In genomic region chr2:26296606-26297195, GRCm38 (mm10) we compare ENCODE assay signal across 8 mouse cellular contexts. TPM values are rescaled to one million over a fixed set of nuclear protein-coding genes. Genes with fewer than 3 reads are reported as not detected.
DNase-seq lines count a peak whose midpoint lies in the region; ATAC-seq lines count a peak whose summit lies in the region.

No protein-coding gene starts in this region.

- 75% methylated on average over 6 of the region's 6 CpGs for WGBS in forebrain, embryonic 10.5 days
- 59% methylated on average over 6 of the region's 6 CpGs for WGBS in forebrain, embryonic 11.5 days
- 58% methylated on average over 6 of the region's 6 CpGs for WGBS in hindbrain, embryonic 11.5 days

- H3K27ac ChIP-seq in forebrain, embryonic 10.5 days, result 0 out of 2 replicates have a peak overlapping the region, but pooled peaks have one; percentile 71
- H3K27ac ChIP-seq in forebrain, embryonic 11.5 days (ENCODE audit: low read depth, low read length), result no peak overlapping the region
- H3K27ac ChIP-seq in hindbrain, embryonic 11.5 days (ENCODE audit: low read depth, low read length), result peak overlapping the region; percentile 24; the same call in 1 of the 2 replicates

- no peak for DNase-seq in forebrain, embryonic 10.5 days (ENCODE audit: extremely low spot score, low spot score)
- no peak for DNase-seq in forebrain, embryonic 11.5 days (ENCODE audit: low spot score)
- DNase-seq in adipocyte (ENCODE audit: low spot score), result peak; percentile 40
- no peak for DNase-seq in hindbrain, embryonic 11.5 days (ENCODE audit: low spot score)
- DNase-seq in lung, postnatal 36 days, result peak; percentile 13
- no peak for DNase-seq in urinary bladder, postnatal 36 days (ENCODE audit: low spot score in 2 of 2)
- no peak for DNase-seq in spleen, postnatal 10 days (ENCODE audit: low spot score in 2 of 2)
- no peak for DNase-seq in testis, postnatal 10 days (ENCODE audit: low spot score)

- H3K27me3 ChIP-seq in forebrain, embryonic 10.5 days (ENCODE audit: poor library complexity, severe bottlenecking), result peaks cover 37% of the 10 kb centered on the region
- peaks cover 2% of the 10 kb centered on the region; the same call in 1 of the 2 replicates for H3K27me3 ChIP-seq in forebrain, embryonic 11.5 days (ENCODE audit: control insufficient read depth, insufficient read depth, low read length)
- H3K27me3 ChIP-seq in hindbrain, embryonic 11.5 days (ENCODE audit: control insufficient read depth, insufficient read depth, low read length), result no peaks in the 10 kb centered on the region

- H3K4me1 ChIP-seq in forebrain, embryonic 10.5 days, result peaks cover 47% of the 10 kb centered on the region
- peaks cover 21% of the 10 kb centered on the region for H3K4me1 ChIP-seq in forebrain, embryonic 11.5 days (replicated peaks; ENCODE audit: control insufficient read depth, insufficient read depth, low read length)
- peaks cover 13% of the 10 kb centered on the region for H3K4me1 ChIP-seq in hindbrain, embryonic 11.5 days (replicated peaks; ENCODE audit: control insufficient read depth, insufficient read depth, low read length)

- H3K9me3 ChIP-seq in forebrain, embryonic 10.5 days, result no peaks in the 10 kb centered on the region
- no peaks in the 10 kb centered on the region for H3K9me3 ChIP-seq in forebrain, embryonic 11.5 days (ENCODE audit: control insufficient read depth, low read length)
- no peaks in the 10 kb centered on the region for H3K9me3 ChIP-seq in hindbrain, embryonic 11.5 days (ENCODE audit: control insufficient read depth, low read length)

- H3K4me2 ChIP-seq in forebrain, embryonic 11.5 days (ENCODE audit: low read depth, low read length, severe bottlenecking), result no peak overlapping the region
- H3K4me2 ChIP-seq in hindbrain, embryonic 11.5 days (replicated peaks; ENCODE audit: low read depth, low read length), result no peak overlapping the region

- no peak overlapping the region for H3K9ac ChIP-seq in forebrain, embryonic 11.5 days (ENCODE audit: low read length)
- no peak overlapping the region for H3K9ac ChIP-seq in hindbrain, embryonic 11.5 days (ENCODE audit: low read depth, low read length)

- ATAC-seq in forebrain, embryonic 11.5 days (replicated peaks; ENCODE audit: low FRiP score), result no peak
- ATAC-seq in hindbrain, embryonic 11.5 days (ENCODE audit: low FRiP score), result no peak

- no peak overlapping the region for H3K4me3 ChIP-seq in forebrain, embryonic 10.5 days
- no peak overlapping the region for H3K4me3 ChIP-seq in forebrain, embryonic 11.5 days (ENCODE audit: low read depth, low read length)
- H3K4me3 ChIP-seq in hindbrain, embryonic 11.5 days (ENCODE audit: low read depth, low read length), result no peak overlapping the region

- no peaks in the 10 kb centered on the region for H3K36me3 ChIP-seq in forebrain, embryonic 10.5 days (replicated peaks)
- no peaks in the 10 kb centered on the region for H3K36me3 ChIP-seq in forebrain, embryonic 11.5 days (ENCODE audit: control insufficient read depth, insufficient read depth, low read length)
- no peaks in the 10 kb centered on the region for H3K36me3 ChIP-seq in hindbrain, embryonic 11.5 days (ENCODE audit: control insufficient read depth, insufficient read depth, low read length)

RNA-seq across cellular contexts. Expression of gene Ccdc187, which starts 2.3 kb away (rescaled TPM):
- polyA plus RNA-seq in forebrain, embryonic 10.5 days (2016; fragmentation: Nextera tagmentation; extraction: Ambion mirVana), result 0.05 and 0.07 TPM in 2 replicates
- polyA plus RNA-seq in forebrain, embryonic 11.5 days (2014; fragmentation: Nextera tagmentation; extraction: Ambion mirVana), result 0.05 and 0.19 TPM in 2 replicates
- polyA plus RNA-seq in hindbrain, embryonic 11.5 days (2014; fragmentation: Nextera tagmentation; extraction: Ambion mirVana), result 0.07 and 0.19 TPM in 2 replicates

RNA-seq across cellular contexts. Expression of gene Gpsm1, which starts 18.6 kb away (rescaled TPM):
- 77.9 and 78.0 TPM in 2 replicates for polyA plus RNA-seq in forebrain, embryonic 10.5 days (2016; fragmentation: Nextera tagmentation; extraction: Ambion mirVana)
- 61.1 and 63.3 TPM in 2 replicates for polyA plus RNA-seq in forebrain, embryonic 11.5 days (2014; fragmentation: Nextera tagmentation; extraction: Ambion mirVana)
- 46.9 and 48.5 TPM in 2 replicates for polyA plus RNA-seq in hindbrain, embryonic 11.5 days (2014; fragmentation: Nextera tagmentation; extraction: Ambion mirVana)

RNA-seq across cellular contexts. Expression of gene Dnlz, which starts 55.2 kb away (rescaled TPM):
- polyA plus RNA-seq in forebrain, embryonic 10.5 days (2016; fragmentation: Nextera tagmentation; extraction: Ambion mirVana), result 33.8 and 37.2 TPM in 2 replicates
- polyA plus RNA-seq in forebrain, embryonic 11.5 days (2014; fragmentation: Nextera tagmentation; extraction: Ambion mirVana), result 38.2 and 40.2 TPM in 2 replicates
- 27.3 and 29.6 TPM in 2 replicates for polyA plus RNA-seq in hindbrain, embryonic 11.5 days (2014; fragmentation: Nextera tagmentation; extraction: Ambion mirVana)

RNA-seq across cellular contexts. Expression of gene Qsox2, which starts 59.4 kb away (rescaled TPM):
- 19.8 and 21.1 TPM in 2 replicates for polyA plus RNA-seq in forebrain, embryonic 10.5 days (2016; fragmentation: Nextera tagmentation; extraction: Ambion mirVana)
- 20.6 and 22.9 TPM in 2 replicates for polyA plus RNA-seq in forebrain, embryonic 11.5 days (2014; fragmentation: Nextera tagmentation; extraction: Ambion mirVana)
- 15.8 and 16.7 TPM in 2 replicates for polyA plus RNA-seq in hindbrain, embryonic 11.5 days (2014; fragmentation: Nextera tagmentation; extraction: Ambion mirVana)

Comparison
In these comparisons a context has a peak if more than half of its experiments do, and no peak if none do; other contexts are left out.
1. DNase-seq: peak in adipocyte (single experiment) and lung, postnatal 36 days (single experiment); none in forebrain, embryonic 10.5 days (single experiment), forebrain, embryonic 11.5 days (single experiment), hindbrain, embryonic 11.5 days (single experiment), urinary bladder, postnatal 36 days (0 of 2), spleen, postnatal 10 days (0 of 2) and testis, postnatal 10 days (single experiment).